Mouse (Mus musculus) kidney, adult 2 months (tissue): ENCODE measurements around the gene Zc3h4.

Source experiments
- CTCF ChIP-seq: fragments of 200-500 bp; conservative IDR thresholded peaks from 2 replicates; pipeline ENCODE4 v1.5.1; 2011; ENCODE audit warnings: low read depth, mild to moderate bottlenecking, control low read depth, low read length, moderate library complexity, mixed read lengths; ENCODE audit not compliant: insufficient read depth, insufficient read length
- POLR2A ChIP-seq: fragments of 200-500 bp; IDR thresholded peaks from one replicate; pipeline ENCODE4 v1.6.1; 2011; ENCODE audit warnings: low read depth, low read length, control low read depth

DNA sequence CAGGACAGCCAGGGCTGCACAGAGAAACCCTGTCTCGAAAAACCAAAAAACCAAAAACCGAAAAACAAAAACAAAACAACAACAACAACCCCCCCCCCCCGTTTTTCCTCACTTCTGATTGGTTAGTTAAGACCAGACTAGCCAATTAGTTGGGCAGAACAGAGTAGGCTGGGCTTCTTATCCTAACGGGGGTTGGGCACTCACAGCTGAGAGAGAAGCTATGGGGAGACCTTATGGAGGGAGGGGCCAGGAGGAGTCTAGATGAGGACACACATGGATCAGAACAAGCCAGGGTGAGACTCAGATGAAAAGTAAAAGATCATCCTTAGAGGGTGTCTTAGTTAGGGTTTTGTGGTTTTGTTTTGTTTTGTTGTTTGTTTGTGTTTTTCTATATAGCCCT, 7.8 kb upstream of the Zc3h4 start:
- no peak for TF ChIP-seq CTCF
- no peak for TF ChIP-seq POLR2A
